Mouse (Mus musculus) mesoderm, embryonic 11.5 days (tissue): ENCODE results near the gene BC025446.
"Not testable (repeated sequence)": the region's sequence is repeated elsewhere in the genome, so short reads cannot be mapped to it uniquely, and the experiment has no call there.

Experiments
- DNase-seq: peaks from one replicate; pipeline ENCODE4 v3.0.0-alpha.2; 2012; ENCODE audit warnings: low read depth, low spot score

The BC025446 gene

GRCm38 (mm10) chr15:75215778-75216691 is at the start of gene BC025446:
Gene BC025446 (plus strand): TSS chr15:75216376.
- DNase-seq, result no peak

GRCm38 (mm10) chr15:75175506-75175905 is 40.7 kb upstream of the BC025446 start:
- peak; percentile 5 for DNase-seq

- no peak for DNase-seq
Measured at GRCm38 (mm10) chr15:75186291-75186690, 29.9 kb upstream of the BC025446 start.

GRCm38 (mm10) chr15:75189116-75189515 is 27.1 kb upstream of the BC025446 start:
- DNase-seq, result peak; percentile 10

- DNase-seq, result not testable (repeated sequence)
Measured at GRCm38 (mm10) chr15:75190560-75190959, 25.6 kb upstream of the BC025446 start.

GRCm38 (mm10) chr15:75216831-75217230 is 655 bp downstream of the BC025446 start:
- no peak for DNase-seq

- no peak for DNase-seq
Measured at GRCm38 (mm10) chr15:75221942-75222341, 5.8 kb downstream of the BC025446 start.

- DNase-seq, result no peak
Measured at GRCm38 (mm10) chr15:75237736-75238288, 21.6 kb downstream of the BC025446 start.

GRCm38 (mm10) chr15:75240558-75240957 is 24.4 kb downstream of the BC025446 start:
- no peak for DNase-seq

- DNase-seq, result no peak
Measured at GRCm38 (mm10) chr15:75242756-75243640, 26.8 kb downstream of the BC025446 start.

GRCm38 (mm10) chr15:75254671-75255070 is 38.5 kb downstream of the BC025446 start:
- DNase-seq, result no peak

- no peak for DNase-seq
Measured at GRCm38 (mm10) chr15:75265863-75266262, 49.7 kb downstream of the BC025446 start.

- no peak for DNase-seq
Measured at GRCm38 (mm10) chr15:75266626-75267025, 50.5 kb downstream of the BC025446 start.

GRCm38 (mm10) chr15:75268121-75268520 is 51.9 kb downstream of the BC025446 start, which contains the start of gene Ly6f:
Gene Ly6f (plus strand): TSS chr15:75268421.
- no peak for DNase-seq

GRCm38 (mm10) chr15:75268916-75269829 is 53.0 kb downstream of the BC025446 start:
- DNase-seq, result no peak

- no peak for DNase-seq
Measured at GRCm38 (mm10) chr15:75270169-75270568, 54.0 kb downstream of the BC025446 start.

- DNase-seq, result no peak
Measured at GRCm38 (mm10) chr15:75270691-75271362, 54.7 kb downstream of the BC025446 start.

- no peak for DNase-seq
Measured at GRCm38 (mm10) chr15:75271426-75271825, 55.2 kb downstream of the BC025446 start.

- no peak for DNase-seq
Measured at GRCm38 (mm10) chr15:75271891-75272290, 55.7 kb downstream of the BC025446 start.
